10 mouse cellular contexts compared by ENCODE assay signal in genomic region chr7:89437589-89437988, GRCm38 (mm10). TPM values are rescaled to one million over a fixed set of nuclear protein-coding genes. Genes with fewer than 3 reads are reported as not detected.
DNase-seq lines count a peak whose midpoint lies in the region; ATAC-seq and TF ChIP-seq lines count a peak whose summit lies in the region.
"Had no signal": no experiment of that assay in that cellular context is flagged by ENCODE, and none has a peak within 500 bp of the region (broad histone marks: within the 10 kb centered on the region; RNA-seq: fewer than 3 reads in every experiment).

No protein-coding gene starts in this region.

- peak; percentile 78 for ATAC-seq in megakaryocyte-erythroid progenitor cell, adult 5-6 weeks (replicated peaks; ENCODE audit: low FRiP score, low TSS enrichment, poor library complexity, severe bottlenecking)

- TF ChIP-seq CTCF in C2C12 (IDR thresholded peaks at IDR 0.05; ENCODE audit: control insufficient read depth, insufficient read depth, insufficient read length): peak; percentile 23

- intact Hi-C loops in heart, postnatal 10 days (cut with DNase I): loop anchor here (1.0 kb wide), 1 partner anchor 36 kb away; no protein-coding TSS in a partner anchor

- no peaks in the 10 kb centered on the region for H3K79me2 ChIP-seq in C2C12 (ENCODE audit: control insufficient read depth, insufficient read depth)

- no peaks in the 10 kb centered on the region for H3K36me3 ChIP-seq in C2C12 (ENCODE audit: control insufficient read depth, insufficient read depth)
- H3K36me3 ChIP-seq: heart, embryonic 15.5 days; neural tube, embryonic 13.5 days had no signal

- DNase-seq in gastrocnemius, adult 18-20 months (ENCODE audit: low spot score): peak; percentile 60
- DNase-seq in gastrocnemius, postnatal 25 days: no peak
- peak; percentile 31 for DNase-seq in cerebellum, adult 9-10 months
- DNase-seq in heart, postnatal 10 days: peak; percentile 76 to 82
- peak; percentile 63 for DNase-seq in layer of hippocampus, adult 11-12 months (ENCODE audit: low spot score)
- DNase-seq in T-cell, adult 2 months (ENCODE audit: low spot score): no peak

- no peak overlapping the region for H3ac ChIP-seq in C2C12 (ENCODE audit: control insufficient read depth, insufficient read length, low read depth)

- H3K27me3 ChIP-seq in C2C12 (ENCODE audit: control insufficient read depth, insufficient read depth, insufficient read length): no peaks in the 10 kb centered on the region
- H3K27me3 ChIP-seq: heart, embryonic 15.5 days; neural tube, embryonic 13.5 days had no signal

- no peak overlapping the region for H3K4me3 ChIP-seq in C2C12 (ENCODE audit: insufficient read depth, poor library complexity, severe bottlenecking)
- H3K4me3 ChIP-seq: heart, embryonic 15.5 days; neural tube, embryonic 13.5 days had no signal

- no peaks in the 10 kb centered on the region for H3K79me3 ChIP-seq in C2C12 (ENCODE audit: low read depth)

TF ChIP-seq in C2C12, 6 proteins besides CTCF, POLR2A, EP300 and RAD21:
- TF ChIP-seq USF1 (IDR thresholded peaks at IDR 0.05; ENCODE audit: low read depth): no peak
- TF ChIP-seq CEBPB (IDR thresholded peaks at IDR 0.05; ENCODE audit: low read depth): no peak
- TF ChIP-seq MAX (IDR thresholded peaks at IDR 0.05): no peak
- no peak for TF ChIP-seq MYOG (IDR thresholded peaks at IDR 0.05; ENCODE audit: control insufficient read depth, extremely low read depth, insufficient read length)
TF ChIP-seq in C2C12: peak in this region for 0.

RNA-seq across cellular contexts. Expression of gene Fzd4, which starts 33.4 kb away (rescaled TPM):
- 10 to 100 TPM; 19.9 to 33.3 TPM for total RNA-seq in gastrocnemius, adult 18-20 months (2021)
- 10 to 100 TPM; 22.0 to 39.9 TPM for total RNA-seq in gastrocnemius, postnatal 25 days (2021)
- polyA plus RNA-seq in C2C12 (2012; fragmentation: generic; extraction: Trizol): 0.60 TPM
- total RNA-seq in heart, postnatal 10 days (2021): 10 to 100 TPM; 46.3 to 49.3 TPM
- total RNA-seq in megakaryocyte-erythroid progenitor cell, adult 5-6 weeks (2014; fragmentation: Nextera tagmentation): not detected in 2 replicates
- total RNA-seq in megakaryocyte-erythroid progenitor cell, adult 5-6 weeks (2017): 0.14 TPM in 1 of 2 replicates, not detected in the other

RNA-seq across cellular contexts. Expression of gene Tmem135, which starts 33.6 kb away (rescaled TPM):
- 10 to 100 TPM; 16.4 to 17.1 TPM for total RNA-seq in gastrocnemius, adult 18-20 months (2021)
- total RNA-seq in gastrocnemius, postnatal 25 days (2021): 10 to 100 TPM; 13.1 to 21.6 TPM
- polyA plus RNA-seq in C2C12 (2012; fragmentation: generic; extraction: Trizol): 4.5 TPM
- total RNA-seq in heart, postnatal 10 days (2021): 10 to 100 TPM; 54.0 to 60.8 TPM
- total RNA-seq in megakaryocyte-erythroid progenitor cell, adult 5-6 weeks (2014; fragmentation: Nextera tagmentation): 20.8 and 21.9 TPM in 2 replicates
- 15.5 and 19.1 TPM in 2 replicates for total RNA-seq in megakaryocyte-erythroid progenitor cell, adult 5-6 weeks (2017)

Comparison
In these comparisons a context has a peak if more than half of its experiments do, and no peak if none do; other contexts are left out.
1. DNase-seq: peak in gastrocnemius, adult 18-20 months (single experiment), cerebellum, adult 9-10 months (single experiment), heart, postnatal 10 days (2 of 2) and layer of hippocampus, adult 11-12 months (single experiment); none in gastrocnemius, postnatal 25 days (single experiment) and T-cell, adult 2 months (single experiment).
2. RNA of gene Fzd4, which starts 33.4 kb away (total RNA-seq): 46.3 to 49.3 TPM in heart, postnatal 10 days, 22.0 to 39.9 TPM in gastrocnemius, postnatal 25 days and 19.9 to 33.3 TPM in gastrocnemius, adult 18-20 months; 0.14 TPM in megakaryocyte-erythroid progenitor cell, adult 5-6 weeks; every median in the first group is over 10 times any median in the second.